Mouse (Mus musculus): ENCODE measurements around the gene Shroom3.

GRCm38 (mm10) chr5:92850925-92851324 lies 167.7 kb downstream of the Shroom3 start:
- TF ChIP-seq JUND (conservative IDR thresholded peaks at IDR 0.05; ENCODE audit: low read depth, low read length) (no peak), POLR2AphosphoS2 (IDR thresholded peaks at IDR 0.05; ENCODE audit: low read depth, low read length) (no peak), CHD1 (IDR thresholded peaks at IDR 0.05; ENCODE audit: low read depth, low read length) (no peak), POLR2A (IDR thresholded peaks at IDR 0.05; ENCODE audit: low read depth, low read length) (no peak), ZKSCAN1 (IDR thresholded peaks at IDR 0.05; ENCODE audit: borderline replicate concordance, low read depth, low read length) (no peak), MXI1 (IDR thresholded peaks at IDR 0.05; ENCODE audit: low read depth, low read length) (no peak), TBP (conservative IDR thresholded peaks at IDR 0.05; ENCODE audit: low read depth, low read length) (no peak), ZMIZ1 (IDR thresholded peaks at IDR 0.05; ENCODE audit: low read depth, low read length) (no peak), CTCF (conservative IDR thresholded peaks at IDR 0.05 in 1 of 2, IDR thresholded peaks at IDR 0.05 in 1 of 2; ENCODE audit: low read depth in 2 of 2, low read length in 2 of 2) (no peak)
